Mouse (Mus musculus) hindbrain, embryonic 13.5 days (tissue): ENCODE measurements around the gene Olfr50. TPM values are rescaled to one million over a fixed set of nuclear protein-coding genes. Genes with fewer than 3 reads are reported as not detected.

Experiments
- ATAC-seq: fragments of 200-750 bp; cut with Nextera tagmentation; 2 replicates; pipeline ENCODE4 v1.8.0; 2017; ENCODE audit warnings: moderate TSS enrichment; ENCODE audit not compliant: low FRiP score
- H3K27ac ChIP-seq: fragments of 300-500 bp; sonication (generic); 2 replicates; pipeline ENCODE4 v1.5.1; 2015; ENCODE audit warnings: inconsistent platforms, mild to moderate bottlenecking, moderate library complexity
- H3K27me3 ChIP-seq: fragments of 300-500 bp; sonication (generic); 2 replicates; pipeline ENCODE4 v1.6.1; 2015; ENCODE audit warnings: mild to moderate bottlenecking, inconsistent platforms
- H3K36me3 ChIP-seq: fragments of 300-500 bp; sonication (generic); 2 replicates; pipeline ENCODE4 v1.6.1; 2015; ENCODE audit warnings: mild to moderate bottlenecking, inconsistent platforms
- H3K4me1 ChIP-seq: fragments of 300-500 bp; sonication (generic); replicated peaks from 2 replicates; pipeline ENCODE4 v1.6.1; 2015; ENCODE audit warnings: inconsistent platforms
- H3K4me2 ChIP-seq: fragments of 300-500 bp; sonication (generic); 2 replicates; pipeline ENCODE4 v1.6.1; 2015; ENCODE audit warnings: inconsistent platforms, mild to moderate bottlenecking, moderate library complexity
- H3K4me3 ChIP-seq: fragments of 300-500 bp; sonication (generic); 2 replicates; pipeline ENCODE4 v1.5.1; 2015; ENCODE audit warnings: mild to moderate bottlenecking, inconsistent platforms
- H3K9ac ChIP-seq: fragments of 300-500 bp; sonication (generic); 2 replicates; pipeline ENCODE4 v1.6.1; 2015; ENCODE audit warnings: mild to moderate bottlenecking, inconsistent platforms
- H3K9me3 ChIP-seq: fragments of 300-500 bp; sonication (generic); 2 replicates; pipeline ENCODE4 v1.6.1; 2016; ENCODE audit warnings: inconsistent platforms
- WGBS: fragments of 180-500 bp; shearing (Covaris S2); methylation state at CpG from one replicate; pipeline ENCODE4 v1.1.7; 2015; 5-methylcytosine and 5-hydroxymethylcytosine counted together
- polyA plus RNA-seq: library from polyadenylated mRNA; unstranded; fragments of >200 nt; fragmentation: Nextera tagmentation; extraction: Ambion mirVana; gene quantifications from 2 replicates; pipeline ENCODE4 v1.2.1, GENCODE M21; 2015

The Olfr50 gene
- not detected in 2 replicates for polyA plus RNA-seq

- Histone ChIP-seq H3K9ac (no peak within 1 kb of the TSS), H3K9me3 (peaks cover 35% of the 10 kb centered on the region; the same call in 1 of the 2 replicates), H3K4me3 (no peak within 1 kb of the TSS), H3K4me2 (no peak within 1 kb of the TSS), H3K4me1 (no peaks in the 10 kb centered on the region), H3K36me3 (no peaks in the 10 kb centered on the region), H3K27me3 (no peaks in the 10 kb centered on the region), H3K27ac (no peak within 1 kb of the TSS)
- ATAC-seq = no peak
- WGBS = 87% methylated on average over 2 of the region's 2 CpGs
These were observed at the start of gene Olfr50 for GRCm38 (mm10) chr2:36790238-36790637. Olfr50 (plus strand) TSS chr2:36790538.

GRCm38 (mm10) chr2:36783976-36784375 lies 6.4 kb upstream of the Olfr50 start, which contains the start of gene Olfr348:
Olfr348 (plus strand) TSS chr2:36784276.
- no peak for ATAC-seq
- no peak within 1 kb of the TSS for H3K9ac ChIP-seq
- no peaks in the 10 kb centered on the region for H3K27me3 ChIP-seq
- H3K36me3 ChIP-seq = no peaks in the 10 kb centered on the region
- peaks cover 20% of the 10 kb centered on the region; the same call in 1 of the 2 replicates for H3K9me3 ChIP-seq
- H3K4me2 ChIP-seq = no peak within 1 kb of the TSS
- H3K27ac ChIP-seq = no peak within 1 kb of the TSS
- H3K4me3 ChIP-seq = no peak within 1 kb of the TSS
- H3K4me1 ChIP-seq = no peaks in the 10 kb centered on the region
- 71% methylated on average over 2 of the region's 2 CpGs for WGBS

GRCm38 (mm10) chr2:36816932-36817331 lies 26.6 kb downstream of the Olfr50 start, which contains the start of gene Olfr3:
Olfr3 (minus strand) TSS chr2:36817032.
- H3K9me3 ChIP-seq = peaks cover 29% of the 10 kb centered on the region
- WGBS = 78% methylated on average over 1 of the region's 1 CpGs
- H3K4me3 ChIP-seq = no peak within 1 kb of the TSS
- H3K4me2 ChIP-seq = no peak within 1 kb of the TSS
- no peak for ATAC-seq
- H3K4me1 ChIP-seq = no peaks in the 10 kb centered on the region
- H3K9ac ChIP-seq = no peak within 1 kb of the TSS
- H3K27ac ChIP-seq = no peak within 1 kb of the TSS
- H3K27me3 ChIP-seq = no peaks in the 10 kb centered on the region
- no peaks in the 10 kb centered on the region for H3K36me3 ChIP-seq

- H3K4me2 ChIP-seq = no peak within 1 kb of the TSS
- ATAC-seq = no peak
- no peaks in the 10 kb centered on the region for H3K27me3 ChIP-seq
- no peak within 1 kb of the TSS for H3K4me3 ChIP-seq
- WGBS = 83% methylated on average over 1 of the region's 1 CpGs
- no peaks in the 10 kb centered on the region for H3K4me1 ChIP-seq
- no peaks in the 10 kb centered on the region for H3K36me3 ChIP-seq
- peaks cover 22% of the 10 kb centered on the region; the same call in 1 of the 2 replicates for H3K9me3 ChIP-seq
- H3K27ac ChIP-seq = no peak within 1 kb of the TSS
- no peak within 1 kb of the TSS for H3K9ac ChIP-seq
These were observed 55.7 kb downstream of the Olfr50 start, which contains the start of gene Olfr350 for GRCm38 (mm10) chr2:36846010-36846409. Olfr350 (plus strand) TSS chr2:36846310.

Other genes with a start within 250 kb of the Olfr50 start
- not detected in 2 replicates for gene Olfr344, start 223.9 kb upstream of the Olfr50 start, polyA plus RNA-seq
- not detected in 2 replicates for gene Olfr345, start 150.5 kb upstream of the Olfr50 start, polyA plus RNA-seq
- not detected in 2 replicates for gene Olfr346, start 104.8 kb upstream of the Olfr50 start, polyA plus RNA-seq
- not detected in 2 replicates for gene Olfr347, start 58.6 kb upstream of the Olfr50 start, polyA plus RNA-seq
- not detected in 2 replicates for gene Olfr348, start 6.3 kb upstream of the Olfr50 start, polyA plus RNA-seq
- not detected in 2 replicates for gene Olfr3, start 26.5 kb downstream of the Olfr50 start, polyA plus RNA-seq
- gene Olfr350, start 55.8 kb downstream of the Olfr50 start, polyA plus RNA-seq = not detected in 2 replicates
- gene Olfr351, start 72.1 kb downstream of the Olfr50 start, polyA plus RNA-seq = not detected in 2 replicates
- not detected in 2 replicates for gene Olfr352, start 77.9 kb downstream of the Olfr50 start, polyA plus RNA-seq
- not detected in 2 replicates for gene Olfr353, start 102.4 kb downstream of the Olfr50 start, polyA plus RNA-seq
- not detected in 2 replicates for gene Olfr354, start 115.1 kb downstream of the Olfr50 start, polyA plus RNA-seq
- not detected in 2 replicates for gene Olfr355, start 138.4 kb downstream of the Olfr50 start, polyA plus RNA-seq
- not detected in 2 replicates for gene Olfr356, start 146.6 kb downstream of the Olfr50 start, polyA plus RNA-seq
- gene Olfr357, start 203.3 kb downstream of the Olfr50 start, polyA plus RNA-seq = not detected in 2 replicates
- not detected in 2 replicates for gene Olfr358, start 218.8 kb downstream of the Olfr50 start, polyA plus RNA-seq